In the genomic region with DNA sequence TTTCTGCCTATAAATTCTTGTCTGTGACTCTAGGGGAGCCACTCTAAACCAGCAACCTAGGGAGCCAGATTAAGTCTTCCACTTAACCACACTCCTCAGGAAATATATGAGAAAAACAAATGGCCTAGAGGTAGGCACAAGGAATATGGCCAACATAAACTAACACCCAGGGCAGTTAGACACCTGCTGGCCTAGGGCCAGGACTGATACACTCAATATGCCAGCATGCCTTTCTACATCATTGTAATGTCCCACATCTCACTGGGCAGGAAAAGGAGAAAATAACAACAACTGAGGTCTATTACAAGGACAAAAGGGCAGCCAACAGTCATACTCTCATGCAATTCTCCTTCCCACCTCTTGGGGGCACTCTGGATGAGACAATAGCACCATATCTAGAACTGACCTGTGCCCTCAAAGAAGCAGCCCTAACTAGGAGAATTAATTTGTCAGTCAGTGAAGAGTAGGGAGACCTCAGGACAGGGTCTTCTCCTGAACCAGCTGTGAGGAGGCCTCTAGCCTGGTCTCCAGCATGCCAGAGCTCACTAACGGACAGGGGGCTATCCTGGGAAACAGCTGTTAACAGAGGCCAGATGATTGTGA, we compare ENCODE assay signal across 9 mouse cellular contexts. TPM values are rescaled to one million over a fixed set of nuclear protein-coding genes. Genes with fewer than 3 reads are reported as not detected.
DNase-seq lines count a peak whose midpoint lies in the region; ATAC-seq lines count a peak whose summit lies in the region.
"Had no signal": no experiment of that assay in that cellular context is flagged by ENCODE, and none has a peak within 500 bp of the region (broad histone marks: within the 10 kb centered on the region; RNA-seq: fewer than 3 reads in every experiment).

No protein-coding gene starts in this region.

- no peak for DNase-seq in forebrain, embryonic 10.5 days (ENCODE audit: extremely low spot score, low spot score)
- no peak for DNase-seq in forebrain, embryonic 14.5 days (ENCODE audit: low spot score)
- no peak for DNase-seq in lung, adult 18-20 months
- DNase-seq in naive thymus-derived CD4-positive, alpha-beta T cell, adult 2 months (ENCODE audit: low read depth) = peak; percentile 45
- no peak for DNase-seq in ovary, postnatal 10 days (ENCODE audit: low spot score)
- DNase-seq in thymus, postnatal 0 days (ENCODE audit: low spot score) = no peak

- no peaks in the 10 kb centered on the region for H3K9me3 ChIP-seq in forebrain, embryonic 10.5 days
- H3K9me3 ChIP-seq in forebrain, embryonic 14.5 days (replicated peaks; ENCODE audit: control insufficient read depth, low read length) = no peaks in the 10 kb centered on the region
- no peaks in the 10 kb centered on the region for H3K9me3 ChIP-seq in lung, embryonic 15.5 days
- no peaks in the 10 kb centered on the region for H3K9me3 ChIP-seq in embryonic facial prominence, embryonic 15.5 days (replicated peaks)

- peaks cover 14% of the 10 kb centered on the region for H3K36me3 ChIP-seq in forebrain, embryonic 10.5 days (replicated peaks)
- H3K36me3 ChIP-seq in forebrain, embryonic 14.5 days (ENCODE audit: control insufficient read depth, insufficient read depth, low read length) = no peaks in the 10 kb centered on the region
- H3K36me3 ChIP-seq in lung, embryonic 15.5 days = peaks cover 4% of the 10 kb centered on the region; the same call in 1 of the 2 replicates
- H3K36me3 ChIP-seq in embryonic facial prominence, embryonic 15.5 days = peaks cover 5% of the 10 kb centered on the region

- peak overlapping the region; percentile 94 for H3K27ac ChIP-seq in forebrain, embryonic 10.5 days
- no peak overlapping the region for H3K27ac ChIP-seq in forebrain, embryonic 14.5 days (ENCODE audit: low read depth, low read length)
- peak overlapping the region; percentile 98 for H3K27ac ChIP-seq in lung, embryonic 15.5 days
- H3K27ac ChIP-seq in embryonic facial prominence, embryonic 15.5 days (replicated peaks) = peak overlapping the region; percentile 97

- H3K27me3 ChIP-seq in forebrain, embryonic 10.5 days (ENCODE audit: poor library complexity, severe bottlenecking) = peaks cover 35% of the 10 kb centered on the region
- H3K27me3 ChIP-seq in forebrain, embryonic 14.5 days (replicated peaks; ENCODE audit: control insufficient read depth, insufficient read depth, low read length) = 0 out of 2 replicates have a peak, but pooled peaks cover 4% of the 10 kb centered on the region
- no peaks in the 10 kb centered on the region for H3K27me3 ChIP-seq in lung, embryonic 15.5 days
- no peaks in the 10 kb centered on the region for H3K27me3 ChIP-seq in embryonic facial prominence, embryonic 15.5 days

- H3K4me3 ChIP-seq in forebrain, embryonic 10.5 days = no peak overlapping the region
- H3K4me3 ChIP-seq in forebrain, embryonic 14.5 days (ENCODE audit: low read depth, low read length) = no peak overlapping the region
- H3K4me3 ChIP-seq in lung, embryonic 15.5 days = no peak overlapping the region
- no peak overlapping the region for H3K4me3 ChIP-seq in embryonic facial prominence, embryonic 15.5 days (replicated peaks)
- H3K4me3 ChIP-seq: erythroblast, embryonic 14.5 days had no signal

- 85% methylated on average over 1 of the region's 1 CpGs for WGBS in forebrain, embryonic 10.5 days
- WGBS in forebrain, embryonic 14.5 days = 74% methylated on average over 1 of the region's 1 CpGs
- WGBS in lung, embryonic 15.5 days = 72% methylated on average over 1 of the region's 1 CpGs
- WGBS in embryonic facial prominence, embryonic 15.5 days = 84% methylated on average over 1 of the region's 1 CpGs

- no peak overlapping the region for H3K4me2 ChIP-seq in forebrain, embryonic 14.5 days (ENCODE audit: low read length)
- H3K4me2 ChIP-seq in lung, embryonic 15.5 days = peak overlapping the region; percentile 79; the same call in 1 of the 2 replicates
- H3K4me2 ChIP-seq in embryonic facial prominence, embryonic 15.5 days (replicated peaks) = peak overlapping the region; percentile 89; the same call in 1 of the 2 replicates

- H3K9ac ChIP-seq in forebrain, embryonic 14.5 days (ENCODE audit: low read length) = no peak overlapping the region
- no peak overlapping the region for H3K9ac ChIP-seq in lung, embryonic 15.5 days
- H3K9ac ChIP-seq in embryonic facial prominence, embryonic 15.5 days = no peak overlapping the region

- ATAC-seq in forebrain, embryonic 14.5 days = no peak
- ATAC-seq in lung, embryonic 15.5 days (ENCODE audit: borderline replicate concordance, extremely low read depth, low FRiP score, low TSS enrichment) = no peak
- ATAC-seq in embryonic facial prominence, embryonic 15.5 days (ENCODE audit: insufficient number of reproducible peaks, low FRiP score, low TSS enrichment, low read depth) = no peak

- H3K4me1 ChIP-seq in forebrain, embryonic 10.5 days = peaks cover 87% of the 10 kb centered on the region
- peaks cover 31% of the 10 kb centered on the region for H3K4me1 ChIP-seq in forebrain, embryonic 14.5 days (ENCODE audit: control insufficient read depth, insufficient read depth, low read length)
- peaks cover 94% of the 10 kb centered on the region for H3K4me1 ChIP-seq in lung, embryonic 15.5 days
- peaks cover 82% of the 10 kb centered on the region for H3K4me1 ChIP-seq in embryonic facial prominence, embryonic 15.5 days

RNA-seq across cellular contexts. Expression of gene Bmf, which starts 6.4 kb away (rescaled TPM):
- 3.8 and 4.5 TPM in 2 replicates for polyA plus RNA-seq in forebrain, embryonic 10.5 days (2016; fragmentation: Nextera tagmentation; extraction: Ambion mirVana)
- polyA plus RNA-seq in forebrain, embryonic 14.5 days (2014; fragmentation: Nextera tagmentation; extraction: Ambion mirVana) = 2.8 and 3.0 TPM in 2 replicates
- 5.5 and 8.5 TPM in 2 replicates for polyA plus RNA-seq in lung, embryonic 15.5 days (2015; fragmentation: Nextera tagmentation; extraction: Ambion mirVana)
- 5.1 and 6.7 TPM in 2 replicates for polyA plus RNA-seq in embryonic facial prominence, embryonic 15.5 days (2015; fragmentation: Nextera tagmentation; extraction: Ambion mirVana)
- 10.0 and 10.6 TPM in 2 replicates for polyA plus RNA-seq in thymus, postnatal 0 days (2015; fragmentation: Nextera tagmentation; extraction: Ambion mirVana)

RNA-seq across cellular contexts. Expression of gene Bub1b, which starts 54.9 kb away (rescaled TPM):
- polyA plus RNA-seq in forebrain, embryonic 10.5 days (2016; fragmentation: Nextera tagmentation; extraction: Ambion mirVana) = 168 and 179 TPM in 2 replicates
- polyA plus RNA-seq in forebrain, embryonic 14.5 days (2014; fragmentation: Nextera tagmentation; extraction: Ambion mirVana) = 40.9 and 47.5 TPM in 2 replicates
- 114 and 115 TPM in 2 replicates for polyA plus RNA-seq in lung, embryonic 15.5 days (2015; fragmentation: Nextera tagmentation; extraction: Ambion mirVana)
- 58.3 and 60.6 TPM in 2 replicates for polyA plus RNA-seq in embryonic facial prominence, embryonic 15.5 days (2015; fragmentation: Nextera tagmentation; extraction: Ambion mirVana)
- polyA plus RNA-seq in thymus, postnatal 0 days (2015; fragmentation: Nextera tagmentation; extraction: Ambion mirVana) = 85.5 and 87.8 TPM in 2 replicates
